Mouse (Mus musculus) lung, postnatal 0 days (tissue): Measurements from ENCODE around the gene Mcrip2. TPM values are rescaled to one million over a fixed set of nuclear protein-coding genes. Genes with fewer than 3 reads are reported as not detected.

ENCODE experiments used
- ATAC-seq: fragments of 200-750 bp; cut with Nextera tagmentation; 2 replicates; pipeline ENCODE4 v1.8.0; 2017; ENCODE audit warnings: moderate library complexity
- DNase-seq: peaks from one replicate; pipeline ENCODE4 v3.0.0-alpha.2; 2016; ENCODE audit warnings: low spot score
- H3K27ac ChIP-seq: fragments of 300-500 bp; sonication (generic); 2 replicates; pipeline ENCODE4 v1.5.1; 2014; ENCODE audit warnings: antibody characterized with exemption, mild to moderate bottlenecking, low read length, mixed read lengths
- H3K27me3 ChIP-seq: fragments of 300-500 bp; sonication (generic); replicated peaks from 2 replicates; pipeline ENCODE4 v1.6.1; 2014; ENCODE audit warnings: low read length, mixed read lengths; ENCODE audit not compliant: insufficient read depth
- H3K36me3 ChIP-seq: fragments of 300-500 bp; sonication (generic); 2 replicates; pipeline ENCODE4 v1.6.1; 2014; ENCODE audit warnings: low read length, mixed read lengths; ENCODE audit not compliant: insufficient read depth
- H3K4me1 ChIP-seq: fragments of 300-500 bp; sonication (generic); 2 replicates; pipeline ENCODE4 v1.6.1; 2014; ENCODE audit warnings: antibody characterized with exemption, low read depth, low read length, mixed read lengths; ENCODE audit not compliant: insufficient read depth
- H3K4me2 ChIP-seq: fragments of 300-500 bp; sonication (generic); replicated peaks from 2 replicates; pipeline ENCODE4 v1.6.1; 2014; ENCODE audit warnings: low read depth, mild to moderate bottlenecking, low read length, moderate library complexity, mixed read lengths
- H3K4me3 ChIP-seq: fragments of 300-500 bp; sonication (generic); 2 replicates; pipeline ENCODE4 v1.5.1; 2014; ENCODE audit warnings: low read depth, low read length
- H3K9ac ChIP-seq: fragments of 300-500 bp; sonication (generic); replicated peaks from 2 replicates; pipeline ENCODE4 v1.6.1; 2014; ENCODE audit warnings: low read depth, mild to moderate bottlenecking
- H3K9me3 ChIP-seq: fragments of 300-500 bp; sonication (generic); 2 replicates; pipeline ENCODE4 v1.6.1; 2016; ENCODE audit warnings: low read length, mixed read lengths
- CTCF ChIP-seq: IDR thresholded peaks from 2 replicates; pipeline ENCODE4 v1.5.1; 2016; ENCODE audit warnings: antibody characterized with exemption, mild to moderate bottlenecking
- EP300 ChIP-seq: IDR thresholded peaks from 2 replicates; pipeline ENCODE4 v1.6.1; 2016; ENCODE audit warnings: antibody characterized with exemption, mild to moderate bottlenecking, control low read depth
- WGBS: fragments of 180-500 bp; shearing (Covaris S2); extraction: QIAGEN DNeasy Blood & Tissue Kit; methylation state at CpG from one replicate; pipeline ENCODE4 v1.1.7; 2014; 5-methylcytosine and 5-hydroxymethylcytosine counted together
- polyA plus RNA-seq: library from polyadenylated mRNA; unstranded; fragments of >200 nt; fragmentation: Nextera tagmentation; extraction: Ambion mirVana; gene quantifications from 2 replicates; pipeline ENCODE4 v1.2.1, GENCODE M21; 2015

Gene Mcrip2
- polyA plus RNA-seq, 1 experiment from 2014 or later, result 19.5 TPM

- H3K4me1 ChIP-seq, result peaks cover 39% of the 10 kb centered on the region
- no peak for TF ChIP-seq EP300
- H3K9ac ChIP-seq, result no peak overlapping the region
- H3K4me2 ChIP-seq, result 0 out of 2 replicates have a peak overlapping the region, but pooled peaks have one; percentile 84
- no peaks in the 10 kb centered on the region for H3K27me3 ChIP-seq
- DNase-seq (no peak), ATAC-seq (no peak)
- H3K9me3 ChIP-seq, result no peaks in the 10 kb centered on the region
- H3K36me3 ChIP-seq, result peaks cover 6% of the 10 kb centered on the region; the same call in 1 of the 2 replicates
- WGBS, result 94% methylated on average over 7 of the region's 7 CpGs
- H3K4me3 ChIP-seq, result no peak overlapping the region
- no peak overlapping the region for H3K27ac ChIP-seq
These were observed 33.3 kb downstream of the Mcrip2 start for GRCm38 (mm10) chr17:25835301-25835700.

GRCm38 (mm10) chr17:25834595-25835222 is 33.9 kb downstream of the Mcrip2 start:
- H3K4me1 ChIP-seq, result peaks cover 39% of the 10 kb centered on the region
- no peak for DNase-seq
- H3K27ac ChIP-seq, result peak overlapping the region; percentile 98; the same call in 1 of the 2 replicates
- peak overlapping the region; percentile 84 for H3K4me2 ChIP-seq
- H3K36me3 ChIP-seq, result 0 out of 2 replicates have a peak, but pooled peaks cover 5% of the 10 kb centered on the region
- ATAC-seq, result no peak
- WGBS, result 79% methylated on average over 12 of the region's 12 CpGs
- H3K4me3 ChIP-seq, result peak overlapping the region; percentile 55; the same call in 1 of the 2 replicates
- H3K9me3 ChIP-seq, result no peaks in the 10 kb centered on the region
- 0 out of 2 replicates have a peak overlapping the region, but pooled peaks have one; percentile 13 for H3K9ac ChIP-seq
- TF ChIP-seq CTCF (no peak), EP300 (no peak)
- no peaks in the 10 kb centered on the region for H3K27me3 ChIP-seq

GRCm38 (mm10) chr17:25833961-25834594 is 34.5 kb downstream of the Mcrip2 start:
- 19% methylated on average over 5 of the region's 6 CpGs for WGBS
- H3K9ac ChIP-seq, result peak overlapping the region; percentile 55; the same call in 1 of the 2 replicates
- H3K27ac ChIP-seq, result peak overlapping the region; percentile 98
- 0 out of 2 replicates have a peak, but pooled peaks cover 5% of the 10 kb centered on the region for H3K36me3 ChIP-seq
- DNase-seq, result peak; percentile 31
- H3K9me3 ChIP-seq, result no peaks in the 10 kb centered on the region
- H3K4me2 ChIP-seq, result peak overlapping the region; percentile 84
- peak overlapping the region; percentile 55 for H3K4me3 ChIP-seq
- no peaks in the 10 kb centered on the region for H3K27me3 ChIP-seq
- TF ChIP-seq EP300 (no peak), CTCF (no peak)
- H3K4me1 ChIP-seq, result peaks cover 45% of the 10 kb centered on the region
- ATAC-seq, result no peak

GRCm38 (mm10) chr17:25833291-25833663 is 35.3 kb downstream of the Mcrip2 start, which contains the start of gene Stub1:
Stub1 (minus strand) TSS chr17:25833404.
- ATAC-seq, result peak; percentile 79
- H3K9ac ChIP-seq, result peak within 1 kb of the TSS; percentile 66
- TF ChIP-seq EP300 (no peak), CTCF (no peak)
- H3K27ac ChIP-seq, result peak within 1 kb of the TSS; percentile 98
- H3K9me3 ChIP-seq, result no peaks in the 10 kb centered on the region
- H3K4me2 ChIP-seq, result peak within 1 kb of the TSS; percentile 84
- 0 out of 2 replicates have a peak, but pooled peaks cover 5% of the 10 kb centered on the region for H3K36me3 ChIP-seq
- peaks cover 45% of the 10 kb centered on the region for H3K4me1 ChIP-seq
- no peaks in the 10 kb centered on the region for H3K27me3 ChIP-seq
- WGBS, result 4% methylated on average over 24 of the region's 24 CpGs
- H3K4me3 ChIP-seq, result peak within 1 kb of the TSS; percentile 55
- peak; percentile 97 for DNase-seq

GRCm38 (mm10) chr17:25832436-25833290 is 35.9 kb downstream of the Mcrip2 start:
- Histone ChIP-seq H3K27ac (peak overlapping the region; percentile 98), H3K4me2 (peak overlapping the region; percentile 84), H3K9me3 (no peaks in the 10 kb centered on the region), H3K9ac (peak overlapping the region; percentile 66), H3K36me3 (0 out of 2 replicates have a peak, but pooled peaks cover 5% of the 10 kb centered on the region), H3K4me3 (peak overlapping the region; percentile 55), H3K4me1 (peaks cover 45% of the 10 kb centered on the region), H3K27me3 (no peaks in the 10 kb centered on the region)
- DNase-seq (peak; percentile 100), ATAC-seq (peak; percentile 94)
- TF ChIP-seq EP300 (no peak), CTCF (peak; percentile 23; the same call in 1 of the 2 replicates)
- WGBS, result 1% methylated on average over 72 of the region's 77 CpGs
